Mouse (Mus musculus) ovary, postnatal 14 days (tissue): ENCODE data around the gene Zfp865.
"Not testable (repeated sequence)": the region's sequence is repeated elsewhere in the genome, so short reads cannot be mapped to it uniquely, and the experiment has no call there.

ENCODE experiments used
- DNase-seq: peaks from one replicate; pipeline ENCODE4 v3.0.0; 2022; ENCODE audit warnings: low spot score

Zfp865 gene

GRCm38 (mm10) chr7:5051193-5052192 lies 31.3 kb downstream of the Zfp865 start, which contains the start of gene Zfp580:
Gene Zfp580 (plus strand): TSS chr7:5051538.
- DNase-seq, result peak; percentile 72

GRCm38 (mm10) chr7:5052438-5052837 lies 32.3 kb downstream of the Zfp865 start:
- DNase-seq, result no peak

- no peak for DNase-seq
Observed at GRCm38 (mm10) chr7:5052931-5053343, 32.8 kb downstream of the Zfp865 start.

GRCm38 (mm10) chr7:5053456-5054179 lies 33.4 kb downstream of the Zfp865 start:
- DNase-seq, result no peak

- no peak for DNase-seq
Observed at GRCm38 (mm10) chr7:5056651-5057263, 36.6 kb downstream of the Zfp865 start.

- DNase-seq, result no peak
Observed at GRCm38 (mm10) chr7:5057381-5057780, 37.2 kb downstream of the Zfp865 start.

GRCm38 (mm10) chr7:5057804-5058203 lies 37.6 kb downstream of the Zfp865 start:
- DNase-seq, result no peak

- no peak for DNase-seq
Observed at GRCm38 (mm10) chr7:5058631-5059030, 38.5 kb downstream of the Zfp865 start.

- DNase-seq, result no peak
Observed at GRCm38 (mm10) chr7:5059421-5059820, 39.2 kb downstream of the Zfp865 start.

GRCm38 (mm10) chr7:5060239-5060731 lies 40.1 kb downstream of the Zfp865 start:
- DNase-seq, result peak; percentile 65

- peak; percentile 97 for DNase-seq
Observed at GRCm38 (mm10) chr7:5060944-5061773, 41.0 kb downstream of the Zfp865 start.

- DNase-seq, result peak; percentile 92
Observed at GRCm38 (mm10) chr7:5061774-5062359, 41.7 kb downstream of the Zfp865 start, which contains the start of gene U2af2. Gene U2af2 (plus strand): TSS chr7:5062143.

GRCm38 (mm10) chr7:5062360-5063001 lies 42.3 kb downstream of the Zfp865 start:
- peak; percentile 56 for DNase-seq

- no peak for DNase-seq
Observed at GRCm38 (mm10) chr7:5064886-5065285, 44.7 kb downstream of the Zfp865 start.

- no peak for DNase-seq
Observed at GRCm38 (mm10) chr7:5073586-5073985, 53.4 kb downstream of the Zfp865 start.

- no peak for DNase-seq
Observed at GRCm38 (mm10) chr7:5074984-5075383, 54.8 kb downstream of the Zfp865 start.

- DNase-seq, result no peak
Observed at GRCm38 (mm10) chr7:5076931-5077330, 56.8 kb downstream of the Zfp865 start.

GRCm38 (mm10) chr7:5079365-5080009 lies 59.3 kb downstream of the Zfp865 start:
- DNase-seq, result not testable (repeated sequence)

- peak; percentile 93 for DNase-seq
Observed at GRCm38 (mm10) chr7:5080010-5080751, 60.0 kb downstream of the Zfp865 start, which contains the start of gene Epn1. Gene Epn1 (plus strand): TSS chr7:5080235.
